Mouse (Mus musculus): ENCODE results near the gene Stk16. TPM values are rescaled to one million over a fixed set of nuclear protein-coding genes. Genes with fewer than 3 reads are reported as not detected.

Gene Stk16
- polyA plus RNA-seq, 1 experiment: 167 TPM

- DNase-seq: no peak
- H3K4me3 ChIP-seq (replicated peaks; ENCODE audit: insufficient read depth, low read depth, low read length): no peak overlapping the region
- no peaks in the 10 kb centered on the region for H3K27me3 ChIP-seq (ENCODE audit: control insufficient read depth, insufficient read depth, low read length)
- TF ChIP-seq CTCF (IDR thresholded peaks at IDR 0.05; ENCODE audit: borderline replicate concordance, insufficient read depth, low read depth, low read length) (no peak), POLR2A (IDR thresholded peaks at IDR 0.05; ENCODE audit: borderline replicate concordance, insufficient read depth, low read length) (no peak)
- WGBS: 67% methylated on average over 4 of the region's 4 CpGs
- peaks cover 18% of the 10 kb centered on the region for H3K4me1 ChIP-seq (ENCODE audit: control insufficient read depth, insufficient read depth, low read length)
- H3K27ac ChIP-seq (ENCODE audit: insufficient read depth, low read length): no peak overlapping the region
These were observed 29.2 kb upstream of the Stk16 start for GRCm38 (mm10) chr1:75181377-75181870.

GRCm38 (mm10) chr1:75182160-75182559, 28.5 kb upstream of the Stk16 start:
- H3K27me3 ChIP-seq (ENCODE audit: control insufficient read depth, insufficient read depth, low read length): no peaks in the 10 kb centered on the region
- no peak overlapping the region for H3K27ac ChIP-seq (ENCODE audit: insufficient read depth, low read length)
- WGBS: 40% methylated on average over 4 of the region's 4 CpGs
- peaks cover 18% of the 10 kb centered on the region for H3K4me1 ChIP-seq (ENCODE audit: control insufficient read depth, insufficient read depth, low read length)
- H3K4me3 ChIP-seq (replicated peaks; ENCODE audit: insufficient read depth, low read depth, low read length): no peak overlapping the region
- DNase-seq: no peak
- TF ChIP-seq CTCF (IDR thresholded peaks at IDR 0.05; ENCODE audit: borderline replicate concordance, insufficient read depth, low read depth, low read length): 0 out of 2 replicates have a peak, but pooled peaks have one; percentile 17
- no peak for TF ChIP-seq POLR2A (IDR thresholded peaks at IDR 0.05; ENCODE audit: borderline replicate concordance, insufficient read depth, low read length)

DNA sequence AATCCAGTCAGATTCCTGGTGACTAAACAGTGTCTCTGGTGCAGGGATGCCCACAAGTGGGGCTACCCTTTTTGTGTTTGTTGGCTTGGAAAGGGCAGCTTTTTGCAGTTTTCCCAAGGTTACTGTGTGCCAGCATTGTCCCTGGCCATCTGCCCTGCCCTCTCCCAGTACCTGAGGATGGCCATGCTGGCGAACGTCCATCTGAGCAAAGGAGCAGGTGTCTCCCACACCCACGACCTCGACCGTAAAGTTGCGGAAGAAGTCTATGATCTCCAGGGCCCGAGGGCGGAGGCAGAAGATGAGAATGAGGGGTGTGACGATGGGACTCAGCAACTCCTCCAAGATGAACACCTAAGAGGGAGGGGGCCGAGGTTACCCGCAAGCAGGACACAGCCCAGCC, 25.1 kb upstream of the Stk16 start:
- H3K4me3 ChIP-seq (replicated peaks; ENCODE audit: insufficient read depth, low read depth, low read length): no peak overlapping the region
- H3K27me3 ChIP-seq (ENCODE audit: control insufficient read depth, insufficient read depth, low read length): no peaks in the 10 kb centered on the region
- WGBS: 47% methylated on average over 11 of the region's 11 CpGs
- no peak overlapping the region for H3K27ac ChIP-seq (ENCODE audit: insufficient read depth, low read length)
- H3K4me1 ChIP-seq (ENCODE audit: control insufficient read depth, insufficient read depth, low read length): peaks cover 20% of the 10 kb centered on the region
- TF ChIP-seq CTCF (IDR thresholded peaks at IDR 0.05; ENCODE audit: borderline replicate concordance, insufficient read depth, low read depth, low read length) (no peak), POLR2A (IDR thresholded peaks at IDR 0.05; ENCODE audit: borderline replicate concordance, insufficient read depth, low read length) (no peak)
- DNase-seq: peak; percentile 49 to 55

GRCm38 (mm10) chr1:75187126-75187525, 23.5 kb upstream of the Stk16 start:
- Histone ChIP-seq H3K4me3 (replicated peaks; ENCODE audit: insufficient read depth, low read depth, low read length) (no peak overlapping the region), H3K4me1 (ENCODE audit: control insufficient read depth, insufficient read depth, low read length) (peaks cover 20% of the 10 kb centered on the region), H3K27ac (ENCODE audit: insufficient read depth, low read length) (no peak overlapping the region), H3K27me3 (ENCODE audit: control insufficient read depth, insufficient read depth, low read length) (no peaks in the 10 kb centered on the region)
- TF ChIP-seq POLR2A (IDR thresholded peaks at IDR 0.05; ENCODE audit: borderline replicate concordance, insufficient read depth, low read length) (no peak), CTCF (IDR thresholded peaks at IDR 0.05; ENCODE audit: borderline replicate concordance, insufficient read depth, low read depth, low read length) (no peak)
- no peak for DNase-seq

DNA sequence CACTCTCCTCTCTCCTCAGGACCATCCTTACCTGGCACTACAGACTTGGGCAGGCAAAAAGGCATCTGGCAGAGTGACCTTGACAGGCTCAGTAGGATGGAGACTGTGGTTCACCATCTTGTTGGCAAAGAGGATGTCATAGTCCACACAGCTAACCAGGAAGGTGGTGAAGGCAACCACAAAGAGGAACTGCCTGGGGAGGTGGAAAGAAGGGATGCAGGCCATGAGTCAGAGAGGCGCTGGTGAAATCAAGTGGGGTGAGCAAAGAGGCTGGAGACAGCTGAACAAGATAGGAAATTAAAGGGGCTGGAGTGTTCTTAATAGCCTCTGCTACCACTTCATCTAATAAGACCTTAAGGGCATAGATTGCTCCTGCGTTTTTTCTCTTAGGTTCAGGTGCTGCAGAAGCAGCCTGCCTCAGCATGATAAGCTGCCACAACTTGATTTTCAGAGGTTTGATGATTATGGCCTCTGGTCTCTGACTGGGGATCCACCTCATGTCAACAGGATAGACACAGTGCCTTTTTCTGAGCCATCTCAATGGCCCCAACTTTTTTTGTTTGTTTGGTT, 22.6 kb upstream of the Stk16 start:
- WGBS: 83% methylated on average over 2 of the region's 2 CpGs
- Histone ChIP-seq H3K27me3 (ENCODE audit: control insufficient read depth, insufficient read depth, low read length) (no peaks in the 10 kb centered on the region), H3K27ac (ENCODE audit: insufficient read depth, low read length) (no peak overlapping the region), H3K4me3 (replicated peaks; ENCODE audit: insufficient read depth, low read depth, low read length) (no peak overlapping the region), H3K4me1 (ENCODE audit: control insufficient read depth, insufficient read depth, low read length) (peaks cover 20% of the 10 kb centered on the region)
- TF ChIP-seq CTCF (IDR thresholded peaks at IDR 0.05; ENCODE audit: borderline replicate concordance, insufficient read depth, low read depth, low read length) (no peak), POLR2A (IDR thresholded peaks at IDR 0.05; ENCODE audit: borderline replicate concordance, insufficient read depth, low read length) (no peak)
- no peak for DNase-seq

DNA sequence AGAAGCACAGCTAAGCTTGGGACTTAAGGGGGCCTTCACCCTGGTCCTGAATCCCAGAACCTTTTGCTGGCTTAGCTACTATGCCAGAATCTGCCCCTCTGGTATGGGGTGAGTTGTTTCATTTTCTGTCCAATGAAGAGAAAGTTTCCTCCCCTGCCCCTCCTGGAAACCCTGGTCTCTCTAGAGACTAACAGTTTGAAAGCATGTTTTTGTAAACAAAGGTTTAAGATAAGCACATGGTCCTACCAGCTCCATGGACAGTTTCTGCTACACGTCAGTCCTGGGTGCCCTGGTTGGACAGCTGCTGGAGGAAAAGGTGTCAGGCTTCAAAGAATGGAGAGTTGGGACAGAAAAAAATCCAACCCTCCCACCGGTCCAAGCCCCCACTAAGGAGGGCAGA, 20.1 kb upstream of the Stk16 start:
- WGBS: 27% methylated on average over 2 of the region's 2 CpGs
- DNase-seq: no peak
- H3K4me1 ChIP-seq (ENCODE audit: control insufficient read depth, insufficient read depth, low read length): peaks cover 11% of the 10 kb centered on the region
- TF ChIP-seq POLR2A (IDR thresholded peaks at IDR 0.05; ENCODE audit: borderline replicate concordance, insufficient read depth, low read length) (no peak), CTCF (IDR thresholded peaks at IDR 0.05; ENCODE audit: borderline replicate concordance, insufficient read depth, low read depth, low read length) (no peak)
- H3K4me3 ChIP-seq (replicated peaks; ENCODE audit: insufficient read depth, low read depth, low read length): peak overlapping the region; percentile 82
- H3K27ac ChIP-seq (ENCODE audit: insufficient read depth, low read length): no peak overlapping the region
- no peaks in the 10 kb centered on the region for H3K27me3 ChIP-seq (ENCODE audit: control insufficient read depth, insufficient read depth, low read length)

DNA sequence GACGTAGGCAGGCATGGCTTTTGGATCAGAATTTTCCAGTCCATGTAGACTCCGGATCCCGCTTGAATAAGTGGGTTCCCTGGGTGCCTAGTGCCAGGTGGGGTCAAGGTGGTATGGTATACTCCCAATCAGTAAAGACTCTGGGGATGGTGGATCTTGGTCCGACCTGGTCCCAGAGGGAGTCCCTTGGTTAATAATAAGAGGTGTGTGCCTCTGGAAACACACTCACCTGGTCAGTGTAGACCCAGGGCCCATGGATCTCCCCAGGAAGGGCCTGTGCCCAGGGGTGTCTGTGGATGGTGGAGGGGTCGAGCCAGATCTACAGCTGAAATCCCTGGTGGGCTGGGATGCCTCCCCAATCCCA, 19.4 kb upstream of the Stk16 start:
- TF ChIP-seq POLR2A (IDR thresholded peaks at IDR 0.05; ENCODE audit: borderline replicate concordance, insufficient read depth, low read length) (no peak), CTCF (IDR thresholded peaks at IDR 0.05; ENCODE audit: borderline replicate concordance, insufficient read depth, low read depth, low read length) (no peak)
- peak overlapping the region; percentile 82 for H3K4me3 ChIP-seq (replicated peaks; ENCODE audit: insufficient read depth, low read depth, low read length)
- peaks cover 5% of the 10 kb centered on the region for H3K4me1 ChIP-seq (ENCODE audit: control insufficient read depth, insufficient read depth, low read length)
- peak overlapping the region; percentile 74 for H3K27ac ChIP-seq (ENCODE audit: insufficient read depth, low read length)
- no peaks in the 10 kb centered on the region for H3K27me3 ChIP-seq (ENCODE audit: control insufficient read depth, insufficient read depth, low read length)
- DNase-seq: no peak
- 18% methylated on average over 5 of the region's 5 CpGs for WGBS

DNA sequence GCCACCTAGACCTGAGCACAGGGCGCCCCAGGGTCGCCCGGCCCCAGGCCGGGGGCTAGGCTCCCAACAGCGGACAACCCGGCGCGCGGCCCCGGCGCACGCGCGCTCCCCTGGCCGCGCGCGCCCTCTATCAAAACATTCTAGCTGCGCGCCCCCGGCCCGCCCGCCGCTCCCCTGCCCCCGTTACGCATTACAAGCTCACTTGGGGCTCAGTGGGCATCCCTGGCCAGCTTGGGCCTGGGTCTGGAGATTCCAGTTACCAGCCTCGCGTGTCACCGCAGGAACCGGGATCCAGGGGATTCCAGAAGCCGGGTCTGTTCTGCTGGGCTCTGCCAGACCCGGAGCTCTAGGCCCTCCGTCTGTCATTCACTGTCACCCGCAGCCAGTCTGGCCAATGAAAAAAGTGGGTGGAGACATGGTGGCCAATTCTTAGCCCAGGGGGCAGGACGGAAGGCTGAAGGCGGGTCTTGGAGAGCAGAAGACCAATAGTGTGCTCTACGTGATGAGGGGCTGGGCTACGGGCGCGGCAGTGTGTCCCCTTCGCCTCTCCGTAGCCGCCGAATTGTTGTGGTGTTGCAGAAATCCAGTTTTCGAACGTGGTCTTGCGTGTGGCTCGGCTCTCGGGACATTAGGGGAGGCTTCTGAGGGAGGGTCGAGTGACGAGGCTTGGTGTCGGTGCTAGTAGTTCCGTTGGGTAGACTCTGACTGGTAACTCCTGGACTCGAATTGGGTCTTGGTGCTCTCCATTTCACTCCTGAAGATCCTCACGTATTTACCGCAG, 18.8 kb upstream of the Stk16 start, which contains the start of the genes Ankzf1 and Atg9a:
Gene Ankzf1 (plus strand): TSS at position 530 of the 781 bp plus-strand sequence.
Gene Atg9a (minus strand): TSS at position 575 of the 781 bp plus-strand sequence.
- Histone ChIP-seq H3K27ac (ENCODE audit: insufficient read depth, low read length) (peak within 1 kb of the TSS; percentile 74), H3K4me3 (replicated peaks; ENCODE audit: insufficient read depth, low read depth, low read length) (peak within 1 kb of the TSS; percentile 82), H3K4me1 (ENCODE audit: control insufficient read depth, insufficient read depth, low read length) (peaks cover 5% of the 10 kb centered on the region), H3K27me3 (ENCODE audit: control insufficient read depth, insufficient read depth, low read length) (no peaks in the 10 kb centered on the region)
- DNase-seq: peak; percentile 95 to 99
- WGBS: 2% methylated on average over 56 of the region's 56 CpGs
- no peak for TF ChIP-seq CTCF (IDR thresholded peaks at IDR 0.05; ENCODE audit: borderline replicate concordance, insufficient read depth, low read depth, low read length)
- TF ChIP-seq POLR2A (IDR thresholded peaks at IDR 0.05; ENCODE audit: borderline replicate concordance, insufficient read depth, low read length): peak; percentile 88

All from cerebellum, adult 2 months (tissue).